Mouse (Mus musculus) lung, embryonic 15.5 days (tissue): Measurements from ENCODE around the gene Rasef. TPM values are rescaled to one million over a fixed set of nuclear protein-coding genes. Genes with fewer than 3 reads are reported as not detected.

Source experiments
- ATAC-seq: fragments of 200-750 bp; cut with Nextera tagmentation; 2 replicates; pipeline ENCODE4 v1.8.0; 2017; ENCODE audit warnings: moderate number of reproducible peaks, borderline replicate concordance; ENCODE audit not compliant: low FRiP score, low TSS enrichment; ENCODE audit errors: extremely low read depth
- H3K27ac ChIP-seq: fragments of 300-500 bp; sonication (generic); 2 replicates; pipeline ENCODE4 v1.5.1; 2015; ENCODE audit warnings: moderate library complexity, mild to moderate bottlenecking, inconsistent platforms
- H3K27me3 ChIP-seq: fragments of 300-500 bp; sonication (generic); 2 replicates; pipeline ENCODE4 v1.6.1; 2015; ENCODE audit warnings: inconsistent platforms
- H3K36me3 ChIP-seq: fragments of 300-500 bp; sonication (generic); 2 replicates; pipeline ENCODE4 v1.6.1; 2015; ENCODE audit warnings: inconsistent platforms
- H3K4me1 ChIP-seq: fragments of 300-500 bp; sonication (generic); 2 replicates; pipeline ENCODE4 v1.6.1; 2015; ENCODE audit warnings: inconsistent platforms
- H3K4me2 ChIP-seq: fragments of 300-500 bp; sonication (generic); 2 replicates; pipeline ENCODE4 v1.6.1; 2015; ENCODE audit warnings: inconsistent platforms, mild to moderate bottlenecking, moderate library complexity
- H3K4me3 ChIP-seq: fragments of 300-500 bp; sonication (generic); 2 replicates; pipeline ENCODE4 v1.5.1; 2015; ENCODE audit warnings: mild to moderate bottlenecking, inconsistent platforms
- H3K9ac ChIP-seq: fragments of 300-500 bp; sonication (generic); 2 replicates; pipeline ENCODE4 v1.6.1; 2015; ENCODE audit warnings: inconsistent platforms
- H3K9me3 ChIP-seq: fragments of 300-500 bp; sonication (generic); 2 replicates; pipeline ENCODE4 v1.6.1; 2016; ENCODE audit warnings: inconsistent platforms
- WGBS: fragments of 180-500 bp; shearing (Covaris S2); methylation state at CpG from one replicate; pipeline ENCODE4 v1.1.7; 2015; 5-methylcytosine and 5-hydroxymethylcytosine counted together
- polyA plus RNA-seq: library from polyadenylated mRNA; unstranded; fragments of >200 nt; fragmentation: Nextera tagmentation; extraction: Ambion mirVana; gene quantifications from 2 replicates; pipeline ENCODE4 v1.2.1, GENCODE M21; 2015

Rasef gene
- 4.1 and 4.4 TPM in 2 replicates for polyA plus RNA-seq

DNA sequence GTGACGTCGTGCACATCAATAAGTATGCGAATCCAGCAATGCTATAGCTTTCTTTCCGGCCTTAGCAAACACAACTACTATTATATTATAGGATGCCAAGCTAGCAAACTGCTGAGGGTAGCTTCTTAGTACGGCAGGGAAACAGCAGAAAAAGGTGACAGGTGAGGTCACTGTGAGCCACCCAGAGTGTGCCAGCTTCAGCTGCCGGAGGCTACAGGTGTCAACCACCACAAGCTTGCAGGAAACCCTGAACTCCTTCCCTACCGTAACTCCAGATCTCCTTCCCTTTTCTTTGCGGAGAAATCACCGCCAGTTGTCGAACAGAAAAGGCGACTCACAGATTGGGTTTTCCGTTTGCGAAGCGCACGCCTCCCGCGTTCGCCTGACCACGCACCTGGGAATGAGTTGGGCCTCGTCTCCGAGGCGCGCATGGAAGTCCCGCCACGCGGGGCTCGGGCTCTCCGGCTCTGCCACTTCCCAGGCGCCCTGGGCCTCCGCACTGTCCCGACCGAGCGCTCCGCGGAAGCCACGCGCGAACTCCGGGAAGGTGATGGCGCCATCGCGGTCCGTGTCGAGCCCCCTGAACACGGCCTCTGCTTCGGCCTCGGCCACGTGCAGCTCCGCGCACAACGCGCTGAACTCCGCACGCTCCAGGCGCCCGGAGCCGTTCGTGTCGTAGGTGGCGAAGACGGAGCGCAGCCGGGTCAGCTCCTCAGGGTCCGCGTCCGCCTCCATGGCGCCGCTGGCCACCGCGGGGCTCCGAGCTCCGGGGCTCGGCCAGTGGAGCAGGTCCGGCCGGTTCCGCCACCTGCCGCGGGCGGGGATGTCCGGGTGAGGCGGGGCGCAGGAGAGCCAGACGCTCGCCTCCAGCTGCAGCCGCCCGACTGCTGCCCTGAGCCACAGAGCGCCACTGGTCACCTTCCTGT is at the start of gene Rasef:
Gene Rasef (minus strand): TSS at position 735 of the 926 bp plus-strand sequence.
- peak within 1 kb of the TSS; percentile 41; the same call in 1 of the 2 replicates for H3K27ac ChIP-seq
- peak within 1 kb of the TSS; percentile 46 for H3K9ac ChIP-seq

GRCm38 (mm10) chr4:73826587-73826986 is 35.8 kb upstream of the Rasef start:
- no peak for ATAC-seq
- H3K4me3 ChIP-seq = no peak overlapping the region
- no peak overlapping the region for H3K27ac ChIP-seq
- H3K9me3 ChIP-seq = no peaks in the 10 kb centered on the region
- WGBS = 53% methylated on average over 3 of the region's 3 CpGs
- H3K4me2 ChIP-seq = no peak overlapping the region
- H3K9ac ChIP-seq = no peak overlapping the region
- H3K36me3 ChIP-seq = no peaks in the 10 kb centered on the region
- H3K4me1 ChIP-seq = no peaks in the 10 kb centered on the region
- H3K27me3 ChIP-seq = no peaks in the 10 kb centered on the region

More for the DNA sequence above, at the start of gene Rasef:
- Histone ChIP-seq H3K9me3 (no peaks in the 10 kb centered on the region), H3K36me3 (no peaks in the 10 kb centered on the region), H3K4me1 (peaks cover 11% of the 10 kb centered on the region), H3K4me3 (peak within 1 kb of the TSS; percentile 51), H3K27me3 (peaks cover 11% of the 10 kb centered on the region), H3K4me2 (peak within 1 kb of the TSS; percentile 93)
- 3% methylated on average over 87 of the region's 87 CpGs for WGBS
- peak; percentile 88 for ATAC-seq

DNA sequence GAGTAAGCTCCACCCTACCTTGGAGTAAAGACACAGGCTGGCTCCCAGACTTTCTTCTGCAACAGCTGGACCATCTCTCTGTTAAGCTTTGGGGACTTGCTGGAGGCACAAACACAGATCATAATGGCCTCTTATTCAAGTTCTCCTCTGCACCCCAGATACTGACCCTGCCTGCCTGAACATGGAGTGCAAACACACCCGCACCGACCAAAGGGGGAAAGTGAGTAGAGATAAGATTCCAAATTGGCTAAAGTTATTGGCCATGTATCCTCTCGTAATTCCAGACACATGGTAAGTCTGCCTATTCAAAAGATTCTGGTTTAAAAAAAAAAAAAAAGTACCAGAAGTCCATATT is 369 bp upstream of the Rasef start:
- no peaks in the 10 kb centered on the region for H3K9me3 ChIP-seq
- peak overlapping the region; percentile 93 for H3K4me2 ChIP-seq
- no peaks in the 10 kb centered on the region for H3K36me3 ChIP-seq
- no peak; the same call in 1 of the 2 replicates for ATAC-seq
- H3K4me3 ChIP-seq = peak overlapping the region; percentile 51
- peaks cover 11% of the 10 kb centered on the region for H3K27me3 ChIP-seq
- H3K27ac ChIP-seq = no peak overlapping the region
- 8% methylated on average over 3 of the region's 3 CpGs for WGBS
- no peak overlapping the region for H3K9ac ChIP-seq
- peaks cover 11% of the 10 kb centered on the region for H3K4me1 ChIP-seq

GRCm38 (mm10) chr4:73789534-73789933 is 1.3 kb downstream of the Rasef start:
- Histone ChIP-seq H3K4me3 (no peak overlapping the region), H3K9ac (no peak overlapping the region), H3K27me3 (peaks cover 11% of the 10 kb centered on the region), H3K4me2 (peak overlapping the region; percentile 93), H3K9me3 (no peaks in the 10 kb centered on the region), H3K27ac (no peak overlapping the region), H3K36me3 (no peaks in the 10 kb centered on the region), H3K4me1 (peaks cover 11% of the 10 kb centered on the region)
- 14% methylated on average over 6 of the region's 6 CpGs for WGBS
- no peak for ATAC-seq

DNA sequence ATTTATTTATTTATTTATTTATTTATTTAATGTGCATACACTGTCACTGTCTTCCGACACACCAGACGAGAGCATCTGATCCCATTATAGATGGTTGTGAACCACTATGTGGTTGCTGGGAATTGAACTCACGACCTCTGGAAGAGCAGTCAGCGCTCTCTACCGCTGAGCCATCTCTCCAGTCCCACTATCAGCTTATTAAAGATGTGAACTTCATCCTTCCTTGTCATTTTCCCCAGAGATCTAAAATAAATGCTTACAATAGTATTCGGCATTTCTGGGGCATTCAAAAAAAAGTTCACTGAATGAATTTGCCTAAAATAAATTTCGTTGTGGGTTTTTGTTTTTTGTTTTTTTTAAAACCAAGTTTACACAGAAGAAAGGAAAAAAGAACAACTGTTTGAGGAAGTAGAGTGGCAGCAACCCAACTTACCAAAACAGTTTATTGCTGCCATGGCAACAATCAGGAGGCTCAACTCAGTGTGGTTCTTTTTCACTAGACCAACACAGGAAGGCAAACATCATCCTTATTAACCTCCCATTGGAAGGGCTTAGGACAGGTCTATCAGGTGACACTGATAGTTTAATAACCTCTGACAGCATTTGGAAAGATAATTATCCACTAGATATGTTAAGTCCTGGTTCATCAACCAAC is 2.6 kb downstream of the Rasef start:
- H3K9ac ChIP-seq = no peak overlapping the region
- no peak overlapping the region for H3K4me2 ChIP-seq
- no peaks in the 10 kb centered on the region for H3K9me3 ChIP-seq
- peaks cover 11% of the 10 kb centered on the region for H3K27me3 ChIP-seq
- 71% methylated on average over 7 of the region's 7 CpGs for WGBS
- ATAC-seq = no peak
- H3K4me1 ChIP-seq = peaks cover 11% of the 10 kb centered on the region
- no peak overlapping the region for H3K4me3 ChIP-seq
- H3K36me3 ChIP-seq = no peaks in the 10 kb centered on the region
- H3K27ac ChIP-seq = no peak overlapping the region

DNA sequence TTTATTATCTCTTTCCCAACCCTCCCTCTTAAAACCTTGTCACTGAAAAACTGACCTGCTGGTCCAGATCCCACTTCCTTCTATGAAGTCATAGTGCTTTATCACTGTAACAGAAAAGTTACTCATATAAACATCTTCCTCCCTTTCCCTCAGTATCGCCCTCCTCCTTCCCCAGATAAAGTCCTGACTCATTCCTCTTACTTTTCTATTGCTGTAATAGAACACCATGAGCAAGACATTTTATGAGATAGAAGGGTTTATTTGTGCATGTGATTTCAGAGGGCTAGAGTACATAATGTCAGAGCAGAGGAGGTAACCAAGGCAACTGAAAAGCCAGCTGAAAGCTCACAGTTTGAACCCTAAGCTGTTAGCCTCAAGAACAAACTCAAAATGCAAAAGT is 6.6 kb downstream of the Rasef start:
- no peaks in the 10 kb centered on the region for H3K4me1 ChIP-seq
- H3K27ac ChIP-seq = no peak overlapping the region
- H3K36me3 ChIP-seq = no peaks in the 10 kb centered on the region
- ATAC-seq = no peak
- no peaks in the 10 kb centered on the region for H3K27me3 ChIP-seq
- H3K4me3 ChIP-seq = no peak overlapping the region
- H3K9me3 ChIP-seq = no peaks in the 10 kb centered on the region
- no peak overlapping the region for H3K9ac ChIP-seq
- WGBS = 48% methylated on average over 1 of the region's 1 CpGs
- H3K4me2 ChIP-seq = no peak overlapping the region

- no peak overlapping the region for H3K4me3 ChIP-seq
- no peak overlapping the region for H3K27ac ChIP-seq
- WGBS = 68% methylated on average over 3 of the region's 3 CpGs
- H3K4me1 ChIP-seq = no peaks in the 10 kb centered on the region
- H3K9me3 ChIP-seq = no peaks in the 10 kb centered on the region
- H3K36me3 ChIP-seq = no peaks in the 10 kb centered on the region
- H3K9ac ChIP-seq = no peak overlapping the region
- no peak overlapping the region for H3K4me2 ChIP-seq
- no peaks in the 10 kb centered on the region for H3K27me3 ChIP-seq
- no peak for ATAC-seq
These were observed 9.7 kb downstream of the Rasef start for GRCm38 (mm10) chr4:73781061-73781460.

- Histone ChIP-seq H3K9ac (no peak overlapping the region), H3K9me3 (no peaks in the 10 kb centered on the region), H3K4me3 (no peak overlapping the region), H3K4me1 (no peaks in the 10 kb centered on the region), H3K36me3 (no peaks in the 10 kb centered on the region), H3K4me2 (no peak overlapping the region), H3K27me3 (no peaks in the 10 kb centered on the region), H3K27ac (no peak overlapping the region)
- WGBS = 85% methylated on average over 2 of the region's 2 CpGs
- ATAC-seq = no peak
These were observed 15.5 kb downstream of the Rasef start for GRCm38 (mm10) chr4:73775266-73775665.

DNA sequence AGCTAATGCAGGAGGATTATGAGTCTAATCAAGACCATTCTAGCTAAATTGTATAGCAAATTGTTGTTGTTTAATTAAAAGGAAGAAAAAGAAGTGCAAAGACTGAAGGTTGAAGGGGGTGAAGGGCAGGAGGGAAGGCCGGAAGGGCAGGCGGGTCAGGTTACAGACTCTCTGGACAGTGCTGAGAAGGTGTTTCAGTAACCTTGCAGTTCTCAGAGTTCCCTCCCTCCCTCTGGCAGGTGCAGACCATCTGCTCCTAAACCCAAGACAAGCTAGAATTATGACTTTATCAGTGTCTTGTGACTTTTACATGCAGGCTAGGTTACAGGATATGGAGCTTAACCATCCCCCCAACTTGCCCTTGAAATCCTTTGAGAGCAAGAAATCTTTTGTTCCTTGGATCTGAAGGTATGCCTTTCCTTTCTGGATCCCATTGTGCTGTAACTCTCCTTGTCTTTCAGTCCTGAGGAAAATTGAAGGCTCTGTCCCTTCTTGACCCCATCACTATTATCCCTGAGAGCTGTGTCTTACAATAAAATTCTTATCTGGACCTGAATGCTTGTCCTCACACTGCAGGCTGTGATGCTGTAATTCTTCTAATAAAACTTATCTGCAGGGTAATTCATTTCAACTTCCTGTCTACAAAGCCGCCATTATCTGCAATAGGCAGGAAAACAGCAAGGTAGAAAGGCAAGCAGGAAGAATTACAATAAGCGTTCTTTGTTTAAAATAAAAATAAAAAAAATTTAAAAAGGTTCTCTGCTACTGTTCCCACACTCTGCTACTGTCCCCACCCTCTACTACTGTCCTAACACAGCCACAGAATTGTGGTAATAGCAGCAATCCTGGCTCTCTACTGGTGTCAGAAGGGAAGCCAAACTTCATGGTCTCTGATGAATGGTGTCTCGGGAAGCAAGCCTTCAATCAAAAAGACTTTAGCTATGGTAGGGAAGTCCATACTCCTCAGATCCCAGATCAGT is 16.7 kb downstream of the Rasef start:
- Histone ChIP-seq H3K9me3 (no peaks in the 10 kb centered on the region), H3K4me3 (no peak overlapping the region), H3K27ac (no peak overlapping the region), H3K36me3 (no peaks in the 10 kb centered on the region), H3K9ac (no peak overlapping the region), H3K4me2 (no peak overlapping the region), H3K4me1 (no peaks in the 10 kb centered on the region), H3K27me3 (no peaks in the 10 kb centered on the region)
- 46% methylated on average over 5 of the region's 5 CpGs for WGBS
- no peak for ATAC-seq

DNA sequence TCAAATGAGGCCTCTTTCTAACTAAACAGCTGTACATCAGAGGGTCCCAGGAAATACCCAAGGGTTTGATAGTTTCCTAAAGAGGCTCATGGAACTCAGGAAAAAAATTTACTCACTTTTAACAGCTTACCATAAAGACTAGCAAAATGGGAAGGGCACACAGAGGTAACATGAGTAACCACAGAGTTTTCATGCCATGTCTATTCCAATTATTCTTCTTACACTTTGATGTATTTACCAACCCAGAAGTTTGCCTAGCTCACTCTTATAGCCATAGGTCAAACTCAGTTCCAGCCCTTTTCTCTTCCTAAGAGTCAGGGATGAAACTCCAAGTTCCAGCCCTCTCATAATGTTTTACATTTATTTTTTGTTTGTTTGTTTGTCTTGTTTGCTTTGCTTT is 18.8 kb downstream of the Rasef start:
- no peak for ATAC-seq
- Histone ChIP-seq H3K36me3 (no peaks in the 10 kb centered on the region), H3K27me3 (no peaks in the 10 kb centered on the region), H3K27ac (no peak overlapping the region), H3K4me1 (no peaks in the 10 kb centered on the region), H3K9me3 (no peaks in the 10 kb centered on the region), H3K9ac (no peak overlapping the region), H3K4me3 (no peak overlapping the region), H3K4me2 (no peak overlapping the region)

DNA sequence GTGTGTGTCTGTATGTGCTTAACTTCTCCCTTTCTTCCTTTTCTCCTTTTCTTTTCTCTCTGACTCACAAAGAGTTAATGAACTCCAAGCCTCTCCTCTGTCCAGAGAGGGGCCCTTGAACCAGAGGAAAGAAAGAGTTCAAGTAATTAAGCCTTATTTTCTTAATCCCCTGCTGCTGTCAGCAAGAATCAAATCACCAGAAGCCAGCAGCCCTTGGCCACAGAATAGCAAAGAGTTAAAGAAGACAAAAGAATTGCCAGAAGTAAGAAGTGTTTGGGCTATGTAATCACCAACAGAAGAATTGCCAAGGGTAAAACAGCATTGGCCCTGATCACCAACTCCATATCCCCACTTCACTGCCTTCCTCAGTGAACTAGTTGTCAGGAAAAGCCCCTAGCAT is 20.2 kb downstream of the Rasef start:
- Histone ChIP-seq H3K27me3 (no peaks in the 10 kb centered on the region), H3K4me1 (no peaks in the 10 kb centered on the region), H3K9me3 (no peaks in the 10 kb centered on the region), H3K9ac (no peak overlapping the region), H3K4me3 (no peak overlapping the region), H3K27ac (no peak overlapping the region), H3K36me3 (no peaks in the 10 kb centered on the region), H3K4me2 (no peak overlapping the region)
- no peak for ATAC-seq
